Mouse (Mus musculus): ENCODE results near the gene Arrb1.

Gene Arrb1

DNA sequence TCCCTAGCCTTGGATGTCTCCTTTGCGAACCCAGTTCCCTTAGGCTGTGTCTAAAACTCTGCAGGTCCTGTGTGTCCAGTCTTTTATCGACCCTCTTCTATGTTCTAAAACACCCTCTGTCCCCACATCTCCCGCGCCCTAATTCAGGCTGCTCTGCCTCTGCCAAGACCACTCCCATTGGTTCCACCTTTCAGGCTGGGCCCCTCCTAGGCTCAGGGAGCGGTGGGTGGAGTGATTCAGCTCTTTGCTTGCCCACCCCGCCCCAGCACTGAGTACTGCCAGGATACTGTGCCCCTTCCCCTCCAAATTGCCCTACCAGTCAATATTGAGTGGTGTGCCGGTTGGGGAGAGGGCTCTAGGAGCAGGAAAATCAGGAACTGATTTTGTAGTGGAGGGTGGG, 92.1 kb downstream of the Arrb1 start:
- no peak for DNase-seq (ENCODE audit: extremely low read depth, low read depth, low spot score)

DNA sequence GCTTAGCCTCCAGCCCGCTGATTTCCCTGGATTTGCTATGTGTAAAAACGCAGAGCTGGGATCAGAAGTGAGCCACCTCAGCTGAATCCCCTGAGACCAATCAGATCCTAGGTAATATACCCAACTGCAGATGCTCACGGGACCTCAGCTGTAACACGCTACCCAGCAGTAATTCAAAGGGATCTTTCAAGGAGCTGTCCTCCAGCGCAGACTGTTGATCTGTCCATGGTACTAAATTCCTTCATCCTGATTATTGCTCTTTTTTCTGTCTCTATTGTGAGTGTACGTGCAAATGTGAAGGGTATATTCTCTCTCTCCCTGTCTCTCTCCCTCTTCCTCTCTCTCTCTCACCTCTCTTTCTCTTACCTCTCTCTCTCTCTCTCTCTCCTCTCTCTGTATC, 97.0 kb downstream of the Arrb1 start:
- no peak for DNase-seq (ENCODE audit: extremely low read depth, low read depth, low spot score)

DNA sequence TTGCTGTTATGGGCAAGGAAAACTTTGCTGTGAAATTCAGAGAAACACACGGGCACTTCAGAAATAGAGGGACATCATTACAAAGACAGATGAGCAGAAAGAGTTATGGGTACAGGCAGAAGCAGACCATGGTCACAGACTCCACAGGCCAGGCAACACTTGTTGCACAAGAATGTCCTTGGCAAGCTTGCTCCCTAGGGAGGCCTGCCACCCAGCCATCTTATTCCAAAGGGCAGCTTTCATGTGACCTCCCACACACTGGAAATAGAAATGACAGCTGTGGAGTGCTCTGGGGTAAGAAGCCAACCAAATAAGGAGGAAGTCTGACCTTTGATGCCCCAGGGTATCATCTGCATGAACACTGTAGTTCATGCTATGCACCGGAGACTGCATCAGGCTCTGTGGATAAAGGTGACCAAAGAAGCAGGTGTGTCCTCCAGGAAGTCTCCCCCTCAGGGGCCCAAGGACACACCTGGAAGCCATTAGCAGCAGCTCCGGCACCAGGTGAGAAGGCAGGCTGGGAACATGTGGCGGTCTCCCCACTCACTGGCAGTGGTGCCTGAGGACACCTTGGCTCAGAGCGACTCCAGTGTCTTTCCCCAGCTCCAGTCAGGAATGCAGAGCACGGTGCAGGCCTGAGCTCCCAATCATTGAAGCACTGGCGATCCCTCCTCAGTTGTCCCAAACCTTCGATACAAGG, 98.8 kb downstream of the Arrb1 start:
- no peak for DNase-seq (ENCODE audit: extremely low read depth, low read depth, low spot score)

DNA sequence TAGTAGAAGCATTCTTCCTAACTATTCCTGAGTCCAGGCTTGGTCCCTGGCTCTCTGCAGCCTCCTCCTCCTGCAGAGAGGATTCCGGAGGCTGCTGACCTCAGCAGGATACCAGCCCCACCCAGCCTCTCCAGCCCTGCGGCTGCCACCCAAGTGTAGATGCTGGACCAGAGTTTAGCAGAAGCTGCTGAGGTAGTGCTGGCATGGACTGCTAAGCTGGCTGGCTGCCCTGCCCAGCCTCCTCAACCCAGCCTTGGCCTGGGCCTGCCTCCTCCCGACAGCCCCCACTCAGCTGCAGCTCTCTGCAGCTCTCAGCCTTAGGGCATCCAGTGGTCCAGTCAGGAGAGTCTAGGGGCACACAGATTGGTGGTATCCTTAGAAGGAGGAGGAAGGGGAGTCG, 106.0 kb downstream of the Arrb1 start:
- no peak for DNase-seq (ENCODE audit: extremely low read depth, low read depth, low spot score)

DNA sequence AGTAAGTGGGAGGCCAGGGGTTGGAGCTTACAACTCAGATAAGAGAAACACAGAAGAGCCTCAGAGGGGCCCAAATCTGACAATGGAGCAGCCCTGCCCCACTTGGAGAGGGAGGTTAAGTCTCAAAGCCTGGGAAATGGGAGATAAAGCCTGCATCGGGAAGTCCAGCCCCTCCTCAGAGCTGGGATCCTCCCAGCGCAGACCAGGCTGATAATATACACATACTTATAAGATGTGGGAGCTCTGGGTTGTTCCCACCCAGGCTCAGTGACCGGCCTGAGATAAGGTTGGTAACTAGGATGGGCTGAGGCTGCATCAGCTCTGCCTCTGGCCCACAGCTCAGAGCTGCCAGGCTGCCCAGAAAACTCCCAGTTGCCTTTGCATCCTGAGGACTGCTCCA, 106.8 kb downstream of the Arrb1 start:
- no peak for DNase-seq (ENCODE audit: extremely low read depth, low read depth, low spot score)

DNA sequence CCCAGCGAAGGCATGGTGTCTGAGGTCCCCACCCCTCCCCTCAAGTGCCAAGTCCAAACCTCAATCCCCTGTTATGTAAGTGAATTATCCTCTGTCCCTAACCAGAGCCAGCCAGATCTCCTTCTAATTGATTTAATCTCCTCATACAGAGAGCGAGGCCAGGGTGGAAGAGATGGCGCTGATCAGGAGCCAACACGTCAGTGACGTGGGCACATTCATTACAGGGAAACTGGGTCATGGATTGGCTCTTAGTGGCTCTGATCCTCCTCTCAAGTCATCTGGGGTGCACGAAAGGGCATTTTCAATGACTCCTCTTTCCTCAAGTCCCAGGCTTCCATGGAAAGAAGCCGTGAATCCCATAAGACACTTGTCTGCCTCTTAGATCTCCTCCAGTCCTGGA, 109.4 kb downstream of the Arrb1 start:
- no peak for DNase-seq (ENCODE audit: extremely low read depth, low read depth, low spot score)

DNA sequence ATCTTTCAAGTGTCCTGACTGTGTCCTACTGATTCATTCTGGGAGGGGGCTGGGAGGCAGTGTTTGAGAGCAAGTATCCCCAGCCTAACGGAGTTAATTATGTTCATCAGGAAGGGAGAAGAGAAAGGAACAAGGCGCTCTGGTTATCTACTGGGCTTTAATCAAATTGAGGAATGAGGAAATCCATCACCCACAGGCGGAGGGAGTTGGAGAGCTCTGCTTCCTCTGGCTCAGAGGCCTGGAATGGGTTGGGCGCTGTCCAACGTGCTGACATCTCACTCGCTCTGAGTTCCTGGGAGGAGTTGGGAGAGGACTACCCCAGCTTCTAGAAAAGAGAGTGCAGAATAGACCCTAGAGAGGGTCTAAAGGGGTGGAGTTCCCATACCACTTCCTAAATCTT, 113.4 kb downstream of the Arrb1 start:
- no peak for DNase-seq (ENCODE audit: extremely low read depth, low read depth, low spot score)

DNA sequence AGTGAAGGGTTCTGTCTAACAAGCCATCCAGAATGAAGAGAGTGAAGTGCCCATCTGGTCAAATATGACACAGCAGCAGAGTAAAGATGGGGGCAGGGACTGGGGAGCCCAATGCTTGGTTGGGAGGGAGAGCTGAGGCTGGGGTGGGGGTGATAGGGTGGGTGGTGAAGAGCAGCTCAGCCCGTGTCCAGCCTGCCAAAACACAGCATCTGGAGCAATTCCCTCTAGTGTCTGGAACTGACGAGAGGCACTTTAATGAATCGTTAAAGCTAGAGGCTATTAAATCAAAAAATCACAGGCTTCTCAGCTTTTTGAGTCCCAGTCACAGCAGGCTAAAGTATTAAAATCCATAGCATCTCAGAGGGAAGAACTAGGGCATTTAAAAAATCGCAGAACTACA, 114.3 kb downstream of the Arrb1 start:
- DNase-seq (ENCODE audit: extremely low read depth, low read depth, low spot score), result no peak

DNA sequence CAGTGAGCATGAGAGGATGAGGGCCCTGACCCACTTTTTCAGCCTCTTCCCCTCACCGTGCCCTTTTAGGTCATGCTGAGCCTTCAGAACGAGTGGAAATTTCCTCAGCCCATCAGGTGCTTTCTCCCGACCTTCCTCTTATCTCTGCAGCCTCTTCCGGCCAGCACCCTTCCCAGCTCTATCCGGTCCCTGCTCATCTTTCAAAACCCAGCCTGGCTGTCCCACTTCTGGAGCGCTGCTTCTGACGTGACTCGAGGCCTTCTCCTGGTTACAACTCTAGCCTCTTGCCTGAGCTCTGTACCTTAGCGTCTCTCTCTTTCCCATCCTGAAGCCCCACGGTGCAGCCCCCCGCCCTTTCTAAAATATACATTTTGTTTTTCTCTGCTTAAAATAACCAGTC, 119.0 kb downstream of the Arrb1 start:
- no peak for DNase-seq (ENCODE audit: extremely low read depth, low read depth, low spot score)

Measured in fat pad, adult 2 months (tissue).